Mouse (Mus musculus) monocyte, adult 5-6 weeks (primary cell): ENCODE results near the gene Efcab9. TPM values are rescaled to one million over a fixed set of nuclear protein-coding genes. Genes with fewer than 3 reads are reported as not detected.

Experiments used
- ATAC-seq: fragments of 153-309, 156-312 bp; replicated peaks from 2 replicates; pipeline ENCODE4 v1.8.0; 2017; ENCODE audit warnings: mild to moderate bottlenecking; ENCODE audit not compliant: low TSS enrichment, insufficient number of reproducible peaks, severe bottlenecking, poor library complexity, low FRiP score
- total RNA-seq: library from RNA; stranded (forward); fragments of 200-1000, 200-491, 200-594 nt; gene quantifications from 3 replicates; pipeline ENCODE4 v1.2.3, GENCODE M21; 2017

The Efcab9 gene
- total RNA-seq, 1 experiment from 2014 or later = 9.8 TPM

DNA sequence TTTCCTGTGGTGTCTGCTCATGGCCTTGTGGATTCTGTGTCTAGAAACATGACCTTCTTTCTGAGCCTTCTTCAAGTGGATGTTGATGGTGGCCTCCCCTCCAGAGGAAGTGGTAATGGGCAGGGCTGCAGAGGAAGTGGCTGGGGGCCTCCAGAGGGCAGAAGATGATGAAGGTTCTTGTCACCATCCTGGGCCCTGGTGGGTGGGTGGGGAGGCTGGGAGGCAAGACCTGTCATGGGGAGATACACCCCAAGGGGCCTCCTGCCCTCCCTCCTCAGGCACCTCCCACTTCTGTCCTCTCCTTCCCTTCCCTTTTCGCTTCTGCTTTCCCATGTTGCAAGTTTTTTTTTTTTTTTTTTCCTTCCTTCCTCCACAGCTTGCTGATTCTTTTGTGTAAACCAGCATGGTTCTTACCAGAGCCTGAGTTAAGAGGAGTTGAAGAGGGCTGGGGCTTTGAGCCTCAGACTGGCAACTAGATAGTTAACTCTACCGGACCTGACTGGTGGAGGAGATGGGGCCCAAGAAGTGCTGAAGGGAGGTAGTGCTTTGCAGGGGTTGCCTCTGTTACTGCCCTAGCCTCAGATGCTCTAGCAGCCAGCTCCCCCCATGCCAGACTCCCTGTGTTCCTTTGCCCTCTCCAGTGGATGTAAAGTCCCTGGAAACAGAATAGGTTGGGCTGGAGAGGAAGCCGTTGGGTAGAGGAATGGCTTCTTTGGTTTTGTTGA is 11.0 kb upstream of the Efcab9 start:
- peak; percentile 75 for ATAC-seq

DNA sequence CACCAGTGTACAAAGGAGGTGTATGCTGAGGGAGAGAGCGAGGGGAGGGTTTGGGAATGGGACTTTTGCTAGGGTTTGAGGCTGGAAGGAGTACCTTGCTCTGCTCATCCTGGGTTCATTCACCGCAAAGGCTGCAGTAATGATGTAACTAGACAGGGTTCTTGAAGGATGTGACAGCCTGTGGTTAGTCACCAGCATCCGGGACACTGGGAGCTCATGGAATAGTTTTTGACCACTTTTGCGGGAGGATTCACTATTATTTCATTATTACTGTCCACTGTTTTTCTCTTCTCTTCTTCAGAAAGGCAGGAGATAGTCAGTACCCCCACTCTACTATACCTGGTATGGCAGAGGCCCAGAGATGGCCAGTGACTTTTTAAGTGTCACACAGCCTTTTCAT is 10.3 kb upstream of the Efcab9 start:
- ATAC-seq = 0 out of 2 replicates have a peak, but pooled peaks have one; percentile 2

DNA sequence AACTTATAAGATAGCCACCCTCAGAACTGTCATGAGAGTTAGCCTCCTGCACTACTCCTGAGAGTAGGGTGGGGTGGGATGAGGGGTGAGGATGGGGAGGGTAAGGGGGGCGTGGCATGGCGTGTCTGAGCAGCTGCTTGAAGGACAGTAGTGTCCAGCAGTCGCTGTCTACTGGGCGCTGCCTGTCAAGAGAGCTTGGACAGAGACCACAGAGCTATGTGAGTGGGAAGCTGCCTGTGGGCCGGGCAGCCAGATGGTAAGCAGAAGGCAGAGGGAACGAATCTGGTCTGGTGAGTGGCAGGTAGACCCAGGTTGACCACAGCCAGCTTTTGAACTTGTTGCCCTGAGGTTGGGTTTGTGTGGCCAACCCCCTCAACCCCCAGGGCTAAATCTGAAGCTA is 8.6 kb upstream of the Efcab9 start:
- no peak for ATAC-seq

DNA sequence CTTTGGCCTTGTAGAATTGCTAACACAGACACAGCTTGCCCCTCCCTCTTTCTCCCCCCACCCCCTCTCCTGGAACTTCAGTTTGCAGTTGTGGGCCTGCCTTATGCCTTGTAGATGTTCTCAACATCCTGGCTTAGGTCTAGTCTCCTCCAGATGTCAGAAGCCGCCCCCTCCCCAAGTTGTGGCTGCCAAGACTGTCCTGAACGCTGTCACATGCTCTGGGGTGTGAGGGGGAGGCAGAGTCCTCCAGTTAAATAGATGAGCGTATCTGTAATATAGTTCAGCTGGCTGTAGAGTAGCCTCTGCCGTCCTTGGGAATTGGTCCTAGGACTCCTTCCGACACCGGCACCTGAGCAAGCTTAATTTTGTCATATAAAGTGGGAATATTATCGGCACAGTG is 7.8 kb upstream of the Efcab9 start:
- ATAC-seq = no peak

DNA sequence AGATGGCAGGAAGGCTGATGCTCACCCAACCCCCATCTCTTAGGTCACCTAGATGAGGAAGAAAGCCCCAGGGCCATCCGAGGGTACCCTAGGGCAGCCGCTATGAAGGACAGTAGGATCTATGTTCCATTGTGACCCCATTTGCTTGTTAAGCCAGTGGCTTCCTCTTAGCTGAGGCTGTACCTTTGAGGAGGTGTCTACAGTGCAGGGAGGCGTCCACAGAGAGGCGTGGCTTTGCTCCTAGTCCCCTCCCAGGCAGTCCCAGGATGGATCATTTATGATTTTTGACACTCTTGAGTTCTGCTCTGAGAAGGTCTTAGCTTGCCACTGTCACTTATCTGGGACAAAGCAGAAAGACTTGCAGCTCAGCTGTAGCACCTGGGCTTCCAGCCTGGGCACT is 7.0 kb upstream of the Efcab9 start:
- peak; percentile 11 for ATAC-seq

DNA sequence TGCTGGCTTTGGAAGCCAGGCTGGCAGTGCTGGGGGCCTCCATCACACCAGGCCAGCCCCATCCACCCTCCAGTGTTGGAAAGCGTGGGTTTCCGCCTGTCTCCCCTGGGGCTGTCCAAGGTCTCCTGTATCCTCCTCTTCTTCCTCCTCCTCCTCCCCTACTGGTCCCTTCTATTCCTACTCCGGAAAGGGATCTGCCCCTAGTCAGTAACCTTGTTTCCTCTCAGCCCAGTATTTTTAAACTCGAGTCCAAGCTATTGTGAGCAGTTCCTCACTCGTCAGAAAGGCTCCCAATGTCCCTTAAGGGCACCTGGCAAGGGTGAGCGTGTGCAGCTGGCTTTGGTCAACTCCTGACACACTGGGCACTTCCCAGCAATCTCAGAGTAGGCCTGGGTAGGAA is 6.6 kb upstream of the Efcab9 start:
- ATAC-seq = no peak

DNA sequence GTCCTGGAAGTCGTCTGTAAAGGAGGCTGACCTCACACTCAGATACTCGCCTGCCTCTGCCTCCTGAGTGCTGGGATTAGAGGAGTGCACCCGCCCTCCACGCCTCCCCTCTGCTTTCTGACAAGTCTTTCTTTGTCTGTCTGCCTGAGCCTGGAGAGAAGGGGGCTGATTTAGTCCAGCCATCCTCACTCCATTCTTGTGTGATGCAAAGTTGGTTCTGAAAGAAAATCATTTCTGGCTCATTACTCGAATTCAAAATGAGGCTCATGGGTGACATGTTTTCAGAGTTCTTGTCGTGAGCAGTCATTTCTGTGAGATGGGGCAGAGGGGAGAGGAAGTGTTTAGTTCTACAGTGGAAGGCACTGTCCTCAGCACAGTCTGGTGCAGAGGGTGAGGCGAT is 5.1 kb upstream of the Efcab9 start:
- no peak for ATAC-seq

DNA sequence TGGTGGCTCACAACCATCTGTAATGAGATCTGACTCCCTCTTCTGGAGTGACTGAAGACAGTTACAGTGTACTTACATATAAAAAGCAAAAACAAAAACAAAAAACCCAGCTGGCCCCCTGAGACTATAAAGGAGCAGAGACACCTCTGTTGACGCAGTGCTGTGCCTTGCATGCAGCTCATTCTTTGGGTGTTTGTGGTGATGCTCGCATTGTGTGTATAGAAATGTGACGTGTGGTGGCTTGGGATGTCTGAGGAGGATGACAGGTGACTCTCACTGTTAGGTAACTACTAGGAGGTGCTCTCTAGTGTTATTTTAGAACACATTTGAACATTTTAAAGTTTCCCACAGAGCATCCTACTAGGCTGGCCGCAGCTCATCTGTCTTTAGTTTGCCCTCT is 3.8 kb upstream of the Efcab9 start:
- no peak for ATAC-seq

DNA sequence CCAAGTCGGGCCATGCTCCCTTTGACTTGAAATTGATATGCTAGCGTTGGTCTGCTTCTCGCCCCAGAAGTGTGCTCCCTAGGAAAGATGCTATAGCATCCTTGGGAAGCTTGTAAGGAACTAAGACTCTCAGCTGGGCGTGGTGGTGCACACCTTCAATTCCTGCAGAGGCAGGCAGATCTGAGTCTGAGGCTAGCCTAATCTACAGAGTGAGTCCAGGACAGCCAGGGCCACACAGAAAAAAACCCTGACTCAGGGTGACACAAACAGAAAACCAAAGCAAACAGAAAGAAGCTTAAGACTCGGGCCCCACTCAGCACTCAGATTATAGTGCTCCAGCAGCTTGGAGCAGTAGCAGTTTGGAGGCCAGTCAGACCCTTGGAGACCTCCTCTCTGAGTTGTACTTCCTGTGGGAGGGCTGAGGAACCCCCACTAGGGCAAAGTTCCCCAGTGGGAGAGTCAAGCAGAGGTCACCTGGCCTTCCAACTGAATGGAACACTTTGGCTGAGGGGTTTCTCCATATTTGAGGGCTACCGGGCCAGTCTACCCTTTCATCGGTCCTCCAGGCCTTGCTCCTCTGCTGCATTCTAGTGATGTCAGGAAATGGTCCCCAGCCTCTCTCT is 2.7 kb upstream of the Efcab9 start:
- 0 out of 2 replicates have a peak, but pooled peaks have one; percentile 0 for ATAC-seq

DNA sequence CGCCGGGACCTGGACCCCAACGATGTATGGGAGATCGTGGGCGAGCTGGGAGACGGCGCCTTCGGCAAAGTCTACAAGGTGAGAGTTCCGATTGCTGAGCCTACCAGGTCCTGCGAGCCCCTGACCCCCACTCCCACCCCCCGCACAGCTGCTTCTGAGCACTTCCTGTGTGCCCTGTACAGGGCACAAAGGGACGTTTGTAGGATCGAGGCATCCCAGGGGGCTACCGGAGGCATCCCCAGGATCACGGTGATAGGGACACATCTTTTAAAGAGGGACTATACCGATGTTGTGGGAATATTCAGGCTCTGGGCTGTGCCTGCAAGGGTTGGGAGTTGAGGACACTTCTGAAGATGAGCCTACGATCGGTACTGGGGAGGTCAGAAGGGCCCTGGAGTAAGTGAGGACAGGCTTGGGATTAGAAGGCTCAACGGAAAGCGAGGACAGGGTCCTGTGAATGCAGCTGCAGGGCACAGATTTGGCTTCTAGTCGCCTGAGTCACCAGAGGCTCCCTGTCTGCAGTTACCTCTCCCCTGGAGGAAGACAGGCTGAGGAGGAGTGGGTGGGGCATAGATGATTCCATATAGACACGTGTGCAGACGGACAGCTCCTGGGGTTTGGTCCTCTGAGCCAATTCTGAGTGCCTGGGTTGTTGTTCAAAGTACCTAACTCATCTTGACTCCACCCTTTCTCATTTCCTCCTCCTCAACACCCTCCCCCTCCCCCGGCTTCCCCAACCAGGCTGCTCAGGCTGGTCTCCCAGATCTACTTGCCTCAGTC is 1.8 kb upstream of the Efcab9 start:
- peak; percentile 67 for ATAC-seq

DNA sequence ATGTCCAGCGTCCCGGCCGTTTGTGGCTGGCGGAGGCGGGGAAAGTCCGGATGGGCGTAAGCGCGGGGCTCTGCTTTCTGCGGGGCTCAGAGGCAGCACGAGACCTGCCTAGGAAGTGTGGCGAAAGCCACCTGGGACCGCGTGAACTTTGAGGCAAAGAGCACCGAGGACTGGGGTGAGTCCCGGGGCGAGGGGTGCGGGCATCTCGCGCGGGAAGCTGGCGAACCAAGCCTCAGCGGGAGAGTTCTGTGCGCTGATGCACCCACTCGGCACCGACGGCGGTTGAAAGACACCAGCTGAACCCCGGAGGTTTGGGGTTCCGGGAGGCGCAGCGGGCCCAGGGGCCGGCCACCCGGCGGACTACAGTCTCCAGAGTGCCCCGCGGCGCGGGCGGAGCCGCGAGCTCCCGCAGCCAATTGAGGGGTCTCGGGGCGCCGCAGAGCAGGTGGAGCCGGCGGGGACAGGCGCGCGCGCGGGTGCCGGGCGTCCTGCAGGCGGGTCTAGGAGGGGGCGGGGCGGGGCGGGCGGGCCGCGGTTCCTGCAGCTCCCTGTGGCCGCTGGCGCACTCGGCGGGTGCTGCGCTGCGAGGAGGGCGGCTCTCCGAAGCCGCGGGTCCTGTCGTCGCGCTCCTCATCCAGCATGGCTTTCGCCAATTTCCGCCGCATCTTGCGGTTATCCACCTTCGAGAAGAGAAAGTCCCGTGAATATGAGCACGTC is 1.0 kb upstream of the Efcab9 start, which contains the start of gene Stk10:
TSS of gene Stk10 (plus strand) at position 541 of the 717 bp plus-strand sequence.
- ATAC-seq = peak; percentile 36

DNA sequence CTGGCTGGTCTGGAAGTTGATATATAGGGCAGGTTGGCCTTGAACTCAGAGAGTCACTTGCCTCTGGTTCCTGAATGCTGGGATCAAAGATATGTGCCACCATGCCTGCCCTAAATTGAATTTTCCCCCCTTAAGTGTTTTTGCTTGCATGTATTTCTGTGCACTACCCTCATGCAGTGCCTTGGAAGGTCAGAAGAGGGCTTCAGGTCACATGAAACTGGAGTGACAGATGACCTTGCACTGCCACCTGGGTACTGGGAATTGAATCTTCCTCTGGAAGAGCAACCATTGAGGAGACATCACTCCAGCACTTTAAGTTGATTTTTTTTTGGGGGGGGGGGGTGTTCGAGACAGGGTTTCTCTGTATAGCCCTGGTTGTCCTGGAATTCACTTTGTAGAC is 1.7 kb downstream of the Efcab9 start:
- ATAC-seq = no peak

DNA sequence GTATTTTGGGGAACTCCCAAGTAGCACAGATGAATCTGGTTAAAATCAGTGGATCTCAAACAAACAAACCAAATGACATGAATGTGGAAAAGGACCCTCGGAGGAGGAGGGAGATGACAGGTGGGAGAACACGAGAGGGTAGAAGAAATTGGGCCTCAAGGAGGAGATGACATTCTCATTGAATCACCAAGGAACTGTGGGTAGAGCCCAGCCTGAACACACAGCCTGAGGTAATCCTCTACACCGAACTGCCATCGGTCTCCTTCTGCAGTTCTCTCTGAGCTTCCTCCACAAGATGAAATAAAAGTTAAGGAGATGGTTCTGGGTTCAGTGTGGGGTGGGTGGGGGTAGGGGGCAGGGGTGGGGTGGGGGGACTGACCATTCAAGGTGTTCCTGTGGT is 4.9 kb downstream of the Efcab9 start:
- no peak for ATAC-seq

DNA sequence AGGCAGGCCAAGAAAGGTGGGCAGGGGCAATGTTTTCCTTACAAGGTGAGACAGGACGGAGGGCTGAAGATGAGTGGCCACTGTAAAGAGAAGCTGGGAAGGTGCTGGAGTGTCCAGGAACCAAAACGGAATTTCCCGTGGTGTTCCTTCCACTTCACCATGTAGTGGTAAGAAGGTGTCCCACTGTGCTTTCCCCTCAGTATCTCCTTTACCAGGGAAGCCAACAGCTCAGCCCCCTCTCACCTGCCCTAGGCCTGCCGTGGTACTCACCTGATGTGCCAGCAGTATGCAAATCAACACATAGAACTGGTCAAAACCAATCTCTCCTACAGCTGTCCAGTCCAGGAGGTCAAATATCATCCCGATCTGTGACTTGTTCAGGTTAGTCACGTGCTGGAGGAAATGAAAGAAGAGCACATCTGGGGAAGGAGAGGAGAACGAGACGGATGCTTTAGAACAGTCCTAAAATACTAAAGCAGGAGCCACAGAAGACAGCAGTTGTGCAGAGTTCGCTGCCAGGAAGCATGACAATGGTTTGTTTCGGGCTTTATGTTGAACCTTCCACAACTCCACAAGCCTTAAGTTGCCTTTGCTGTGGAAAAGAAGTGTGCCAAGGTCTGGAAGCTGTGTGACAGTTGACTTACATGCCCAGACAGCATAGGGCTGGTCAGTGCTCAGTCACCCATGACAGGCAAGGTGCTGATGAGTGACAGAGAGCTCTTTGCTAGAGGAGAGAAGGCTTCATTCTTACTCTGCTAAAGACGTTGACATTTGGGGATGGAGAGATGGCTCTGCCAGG is 7.6 kb downstream of the Efcab9 start:
- no peak for ATAC-seq

DNA sequence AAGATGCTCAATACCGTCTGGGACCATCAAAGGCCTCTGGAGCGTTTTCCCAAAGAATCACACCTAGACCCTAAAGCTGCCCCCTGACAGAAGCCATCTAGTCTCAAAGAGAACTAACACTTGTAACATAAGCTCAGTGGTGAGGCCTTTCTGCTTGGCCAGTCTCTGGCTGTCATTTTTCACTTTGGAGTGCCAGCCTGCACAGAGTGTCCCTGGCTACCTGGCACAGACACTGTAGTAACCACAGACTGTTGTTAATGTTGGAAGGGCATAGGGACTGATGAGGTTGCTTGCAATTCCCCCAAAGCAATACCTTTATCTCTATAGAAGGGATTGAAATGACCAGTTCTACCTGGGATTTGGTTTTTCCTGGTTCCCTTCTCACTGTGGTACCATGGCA is 10.6 kb downstream of the Efcab9 start:
- no peak for ATAC-seq

DNA sequence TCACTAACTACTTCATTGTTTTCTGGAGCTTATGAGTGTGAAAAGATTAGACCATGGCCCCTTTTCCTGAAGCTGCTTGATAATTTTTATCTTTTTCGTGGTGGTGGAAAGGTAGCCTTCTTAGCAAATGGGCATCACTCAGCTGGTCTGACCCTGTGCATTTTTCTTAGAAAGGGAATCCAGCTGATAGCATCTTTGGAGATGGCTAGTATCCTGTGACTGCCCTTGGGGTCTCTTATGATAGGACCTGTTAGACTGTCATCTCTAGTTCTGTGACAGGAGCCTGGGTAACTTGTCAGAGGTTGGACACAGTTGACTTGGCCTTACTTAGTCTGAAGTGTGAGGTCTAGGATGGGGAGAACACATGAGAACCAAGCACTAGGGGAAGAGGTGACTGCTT is 12.5 kb downstream of the Efcab9 start:
- ATAC-seq = no peak

DNA sequence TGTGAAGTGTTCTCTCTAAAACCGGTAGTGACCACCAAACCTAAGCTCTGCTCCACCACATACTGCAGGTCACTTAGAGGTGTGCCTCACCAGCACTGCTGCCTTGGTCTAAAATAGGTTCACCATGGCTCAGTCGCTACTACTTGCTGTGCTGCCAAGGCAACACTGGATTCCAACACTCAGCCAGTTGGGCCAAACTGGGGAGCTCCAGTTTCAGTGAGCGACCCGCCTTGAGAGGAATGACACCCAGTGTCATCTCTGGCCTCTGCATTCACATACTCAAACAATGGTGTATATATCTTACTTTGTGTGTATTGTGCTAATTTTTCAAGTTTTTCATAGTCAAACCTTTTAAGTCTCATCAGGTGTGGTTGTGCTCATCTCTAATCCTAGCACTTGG is 13.1 kb downstream of the Efcab9 start:
- no peak for ATAC-seq

DNA sequence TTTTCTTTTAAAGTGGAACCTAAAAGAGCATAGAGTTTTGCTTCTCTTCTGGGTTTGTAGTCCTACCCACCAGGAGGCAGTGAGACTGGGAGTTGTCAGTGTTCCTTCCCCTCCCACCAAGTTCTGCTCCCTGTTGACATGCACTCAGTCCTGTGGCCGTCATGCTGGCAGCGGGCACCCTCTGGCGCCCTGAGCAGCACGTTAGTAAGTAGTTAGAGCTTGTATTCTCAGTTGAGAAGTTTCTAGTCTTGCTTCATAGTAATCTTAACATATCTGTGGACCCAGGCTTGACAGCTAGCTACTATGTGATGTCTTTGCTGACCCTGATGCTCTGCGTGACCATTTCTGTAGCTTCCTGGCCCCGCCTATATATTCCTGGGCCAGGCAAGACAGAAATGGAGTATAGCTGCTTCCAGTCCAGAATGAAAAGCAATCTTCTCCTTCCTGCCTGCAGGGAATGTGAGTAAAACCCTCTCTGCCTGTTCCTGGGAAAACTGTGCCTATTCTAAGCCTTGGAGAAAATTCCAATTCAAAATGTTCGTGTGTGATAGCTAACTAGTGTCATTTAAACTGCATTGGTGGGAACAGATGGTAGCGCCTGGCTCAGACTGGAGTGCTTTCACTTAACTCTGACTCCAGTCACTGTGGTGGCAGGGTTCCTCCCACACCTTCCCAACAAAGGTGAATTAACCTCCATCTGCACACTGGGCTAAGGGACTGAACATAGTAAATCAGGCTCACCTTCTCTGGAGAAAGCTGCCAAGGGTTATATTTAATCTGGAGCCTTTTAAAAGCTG is 14.8 kb downstream of the Efcab9 start:
- no peak for ATAC-seq
